Mouse (Mus musculus): ENCODE measurements around the gene Plk3.

Gene Plk3

GRCm38 (mm10) chr4:117138295-117139216 is 4.8 kb upstream of the Plk3 start:
- DNase-seq (ENCODE audit: low spot score in 2 of 2) = no peak

GRCm38 (mm10) chr4:117136034-117136433 is 2.3 kb upstream of the Plk3 start:
- DNase-seq (ENCODE audit: low spot score in 2 of 2) = no peak

- no peak for DNase-seq (ENCODE audit: low spot score in 2 of 2)
These were observed 835 bp upstream of the Plk3 start for GRCm38 (mm10) chr4:117134601-117134995.

- DNase-seq (ENCODE audit: low spot score in 2 of 2) = no peak
These were observed 382 bp downstream of the Plk3 start for GRCm38 (mm10) chr4:117133366-117133796.

GRCm38 (mm10) chr4:117132794-117133143 is 994 bp downstream of the Plk3 start:
- no peak for DNase-seq (ENCODE audit: low spot score in 2 of 2)

GRCm38 (mm10) chr4:117131890-117132793 is 1.6 kb downstream of the Plk3 start:
- DNase-seq (ENCODE audit: low spot score in 2 of 2) = no peak

GRCm38 (mm10) chr4:117131198-117131597 is 2.6 kb downstream of the Plk3 start:
- DNase-seq (ENCODE audit: low spot score in 2 of 2) = no peak

- no peak for DNase-seq (ENCODE audit: low spot score in 2 of 2)
These were observed 3.0 kb downstream of the Plk3 start for GRCm38 (mm10) chr4:117130790-117131189.

GRCm38 (mm10) chr4:117127991-117128686 is 5.6 kb downstream of the Plk3 start:
- DNase-seq (ENCODE audit: low spot score in 2 of 2) = no peak

- no peak for DNase-seq (ENCODE audit: low spot score in 2 of 2)
These were observed 7.0 kb downstream of the Plk3 start, which contains the start of gene Tctex1d4 for GRCm38 (mm10) chr4:117126675-117127290. Tctex1d4 (plus strand) TSS chr4:117126794.

GRCm38 (mm10) chr4:117125910-117126674 is 7.7 kb downstream of the Plk3 start:
- DNase-seq (ENCODE audit: low spot score in 2 of 2) = peak; percentile 49 to 61

- peak; percentile 73 to 74 for DNase-seq (ENCODE audit: low spot score in 2 of 2)
These were observed 8.3 kb downstream of the Plk3 start, which contains the start of gene Btbd19 for GRCm38 (mm10) chr4:117125348-117125909. Btbd19 (minus strand) TSS chr4:117125725.

- DNase-seq (ENCODE audit: low spot score in 2 of 2) = no peak
These were observed 9.0 kb downstream of the Plk3 start for GRCm38 (mm10) chr4:117124518-117125347.

- DNase-seq (ENCODE audit: low spot score in 2 of 2) = no peak
These were observed 9.6 kb downstream of the Plk3 start for GRCm38 (mm10) chr4:117124218-117124517.

GRCm38 (mm10) chr4:117123546-117124217 is 10.1 kb downstream of the Plk3 start:
- DNase-seq (ENCODE audit: low spot score in 2 of 2) = no peak

GRCm38 (mm10) chr4:117122209-117122608 is 11.6 kb downstream of the Plk3 start:
- DNase-seq (ENCODE audit: low spot score in 2 of 2) = no peak

GRCm38 (mm10) chr4:117120445-117121414 is 13.0 kb downstream of the Plk3 start:
- DNase-seq (ENCODE audit: low spot score in 2 of 2) = peak; percentile 91

GRCm38 (mm10) chr4:117120052-117120444 is 13.7 kb downstream of the Plk3 start:
- no peak for DNase-seq (ENCODE audit: low spot score in 2 of 2)

Measured in frontal cortex, postnatal 10 days (tissue).